Mouse (Mus musculus) lung, postnatal 14 days (tissue): ENCODE measurements at regions not wholly inside any gene's neighbourhood (a gene's known extent, or its start where the extent isn't known, plus 50 kb on each side); places are given as distances from the start of the nearest gene placed in this dataset.

Experiments used
- DNase-seq: peaks from one replicate; pipeline ENCODE4 v3.0.0; 2021

- DNase-seq, result no peak
Observed at GRCm38 (mm10) chr10:70733956-70734355, 78.2 kb upstream of the Phyhipl start.

- no peak for DNase-seq
Observed at GRCm38 (mm10) chr10:70733478-70733877, 77.7 kb upstream of the Phyhipl start.

- no peak for DNase-seq
Observed at GRCm38 (mm10) chr10:70725091-70725490, 69.3 kb upstream of the Phyhipl start.

GRCm38 (mm10) chr10:70722783-70723182 lies 67.0 kb upstream of the Phyhipl start:
- no peak for DNase-seq

GRCm38 (mm10) chr10:70722381-70722780 lies 66.6 kb upstream of the Phyhipl start:
- no peak for DNase-seq

- no peak for DNase-seq
Observed at GRCm38 (mm10) chr10:70717464-70717863, 61.7 kb upstream of the Phyhipl start.

- DNase-seq, result peak; percentile 26
Observed at GRCm38 (mm10) chr10:70717025-70717424, 61.3 kb upstream of the Phyhipl start.

- DNase-seq, result no peak
Observed at GRCm38 (mm10) chr10:70713306-70713705, 57.5 kb upstream of the Phyhipl start.

GRCm38 (mm10) chr10:70708806-70709205 lies 53.0 kb upstream of the Phyhipl start:
- no peak for DNase-seq
